Mouse (Mus musculus) thymus, adult 2 months (tissue): ENCODE measurements around the gene Cnpy4. TPM values are rescaled to one million over a fixed set of nuclear protein-coding genes. Genes with fewer than 3 reads are reported as not detected.

Source experiments
- DNase-seq: peaks from one replicate; pipeline ENCODE4 v3.0.0; 2021
- H3K27ac ChIP-seq: fragments of 200-500 bp; 2 replicates; pipeline ENCODE4 v1.5.1; 2012; ENCODE audit warnings: low read length, control low read depth; ENCODE audit not compliant: control insufficient read depth, insufficient read depth
- H3K27me3 ChIP-seq: fragments of 200-500 bp; 2 replicates; pipeline ENCODE4 v1.6.1; 2012; ENCODE audit warnings: mild to moderate bottlenecking, low read length, moderate library complexity, mixed read lengths; ENCODE audit not compliant: control insufficient read depth, insufficient read depth
- H3K36me3 ChIP-seq: fragments of 200-500 bp; 2 replicates; pipeline ENCODE4 v1.6.1; 2012; ENCODE audit warnings: mild to moderate bottlenecking, low read length, moderate library complexity; ENCODE audit not compliant: control insufficient read depth, insufficient read depth
- H3K4me1 ChIP-seq: fragments of 200-500 bp; replicated peaks from 2 replicates; pipeline ENCODE4 v1.6.1; 2012; ENCODE audit warnings: low read length; ENCODE audit not compliant: control insufficient read depth, insufficient read depth
- H3K4me3 ChIP-seq: fragments of 200-500 bp; 2 replicates; pipeline ENCODE4 v1.5.1; 2012; ENCODE audit warnings: mild to moderate bottlenecking, low read length, control low read depth, moderate library complexity; ENCODE audit not compliant: control insufficient read depth, insufficient read depth
- CTCF ChIP-seq: fragments of 200-500 bp; IDR thresholded peaks from 2 replicates; pipeline ENCODE4 v1.5.1; 2012; ENCODE audit warnings: mild to moderate bottlenecking, control low read depth, low read length, moderate library complexity, borderline replicate concordance; ENCODE audit not compliant: control insufficient read depth, poor library complexity, insufficient read depth; ENCODE audit errors: extremely low read depth
- POLR2A ChIP-seq: fragments of 200-500 bp; IDR thresholded peaks from 2 replicates; pipeline ENCODE4 v1.6.1; 2012; ENCODE audit warnings: mild to moderate bottlenecking, low read length, control low read depth, moderate library complexity; ENCODE audit not compliant: control insufficient read depth, poor library complexity, insufficient read depth; ENCODE audit errors: extremely low read depth
- WGBS: fragments of 180-500 bp; shearing (Covaris S2); methylation state at CpG from one replicate; pipeline ENCODE4 v1.1.7; 2018; 5-methylcytosine and 5-hydroxymethylcytosine counted together
- polyA plus RNA-seq: library from polyadenylated mRNA; depleted of rRNA; stranded (reverse); fragments of >200 nt; gene quantifications from 2 replicates; pipeline ENCODE4 v1.2.3, GENCODE M21; 2012; rRNA removed

The Cnpy4 gene
- 8.9 and 9.2 TPM in 2 replicates for polyA plus RNA-seq

DNA sequence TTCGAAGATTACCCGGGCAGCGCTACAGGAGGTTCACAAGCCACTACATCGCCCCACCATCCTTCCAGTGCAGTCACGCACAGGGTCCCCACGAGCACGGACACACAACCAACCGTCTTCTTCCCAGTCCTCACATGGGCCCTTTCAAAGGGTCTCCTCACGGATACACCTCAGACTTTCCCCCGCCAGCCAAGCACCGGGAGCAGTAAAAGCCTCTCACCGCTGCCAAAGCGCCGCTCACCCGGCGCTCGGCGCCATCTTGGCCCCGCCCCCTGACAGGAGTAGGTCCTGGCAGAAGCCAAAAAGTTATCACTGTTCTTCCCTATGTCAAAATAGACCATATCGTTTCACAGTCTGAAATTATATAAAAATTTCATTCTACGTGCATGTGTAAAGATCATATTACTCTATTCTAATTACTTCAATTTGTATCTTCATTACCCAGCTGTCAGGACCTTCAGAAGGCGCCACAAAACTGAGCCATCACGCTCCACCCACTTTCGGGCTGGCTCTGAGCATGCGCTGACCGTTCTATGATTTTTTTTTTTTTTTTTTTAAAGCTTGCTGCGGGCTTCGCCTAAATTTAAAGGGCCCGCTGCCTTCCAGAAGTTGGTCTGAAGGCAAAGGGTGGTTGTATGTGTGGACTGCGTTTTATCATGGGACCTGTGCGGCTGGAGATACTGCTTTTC, at the start of gene Cnpy4, which contains the start of gene Taf6:
Gene Cnpy4, plus strand, starts transcription at position 536 of the 689 bp plus-strand sequence.
Gene Taf6, minus strand, starts transcription at position 502 of the 689 bp plus-strand sequence.
- peak; percentile 83 for DNase-seq
- H3K27ac ChIP-seq: peak within 1 kb of the TSS; percentile 71; the same call in 1 of the 2 replicates
- H3K4me1 ChIP-seq: peaks cover 5% of the 10 kb centered on the region; the same call in 1 of the 2 replicates
- TF ChIP-seq CTCF (0 out of 2 replicates have a peak, but pooled peaks have one; percentile 34), POLR2A (peak; percentile 98)
- no peaks in the 10 kb centered on the region for H3K27me3 ChIP-seq
- H3K36me3 ChIP-seq: peaks cover 2% of the 10 kb centered on the region
- H3K4me3 ChIP-seq: peak within 1 kb of the TSS; percentile 100
- under 1% methylated on average over 31 of the region's 31 CpGs for WGBS

DNA sequence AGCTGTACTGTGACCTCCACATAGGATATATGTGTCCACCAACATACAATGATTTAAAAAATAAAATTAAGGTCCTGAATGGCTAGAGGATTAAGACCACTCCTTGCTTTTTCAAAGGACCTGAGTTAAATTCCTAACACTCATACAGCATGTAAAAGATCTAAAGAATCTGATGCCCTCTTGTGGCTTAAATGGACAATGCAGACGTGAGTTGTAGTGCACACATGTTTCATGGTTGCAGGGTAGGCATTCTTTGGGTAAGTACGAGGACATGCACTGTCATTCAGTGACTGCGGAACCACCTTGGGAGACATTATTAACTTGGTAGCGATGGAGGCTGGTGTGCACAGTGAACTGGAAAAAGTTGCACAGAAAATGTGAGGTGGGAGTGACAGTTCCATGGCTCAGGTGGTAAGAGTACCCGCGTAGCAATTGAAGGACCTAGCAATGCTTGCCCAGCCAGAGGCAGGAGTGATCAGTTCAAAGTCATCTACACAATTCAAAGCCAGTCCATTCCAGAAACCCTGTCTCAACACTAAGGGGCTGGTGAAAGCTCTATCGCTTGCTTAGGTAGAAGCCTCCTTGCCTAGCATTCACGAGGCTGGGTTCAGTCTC, 49.2 kb upstream of the Cnpy4 start:
- H3K27ac ChIP-seq: no peak overlapping the region
- peak; percentile 53 for DNase-seq

DNA sequence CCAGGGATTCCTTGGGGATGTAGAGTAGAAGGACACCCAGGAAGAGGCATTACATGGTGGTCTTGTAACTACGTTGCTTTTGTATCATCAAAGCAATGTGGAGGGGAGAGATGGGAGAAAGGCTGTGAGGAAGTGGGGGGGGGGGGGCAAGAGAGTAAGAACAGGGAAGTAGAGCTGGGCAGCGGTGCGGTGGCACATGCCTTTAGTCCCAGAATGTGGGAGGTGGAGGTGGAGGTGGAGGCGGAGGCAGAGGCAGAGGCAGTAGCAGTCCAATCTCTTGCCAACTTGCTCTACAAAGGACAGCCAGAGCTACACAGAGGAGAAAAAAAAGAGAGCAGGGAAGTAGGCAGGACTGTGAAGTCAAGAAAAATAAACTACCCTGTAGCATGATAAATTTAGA, 48.7 kb upstream of the Cnpy4 start:
- Histone ChIP-seq H3K27me3 (no peaks in the 10 kb centered on the region), H3K4me1 (no peaks in the 10 kb centered on the region), H3K4me3 (no peak overlapping the region), H3K36me3 (peaks cover 16% of the 10 kb centered on the region), H3K27ac (no peak overlapping the region)
- TF ChIP-seq POLR2A (no peak), CTCF (no peak)
- WGBS: 30% methylated on average over 4 of the region's 4 CpGs
- no peak for DNase-seq

More for the DNA sequence above, 49.2 kb upstream of the Cnpy4 start:
- Histone ChIP-seq H3K27me3 (no peaks in the 10 kb centered on the region), H3K36me3 (peaks cover 19% of the 10 kb centered on the region), H3K4me3 (no peak overlapping the region), H3K4me1 (no peaks in the 10 kb centered on the region)
- 44% methylated on average over 8 of the region's 8 CpGs for WGBS
- TF ChIP-seq CTCF (no peak), POLR2A (no peak)

DNA sequence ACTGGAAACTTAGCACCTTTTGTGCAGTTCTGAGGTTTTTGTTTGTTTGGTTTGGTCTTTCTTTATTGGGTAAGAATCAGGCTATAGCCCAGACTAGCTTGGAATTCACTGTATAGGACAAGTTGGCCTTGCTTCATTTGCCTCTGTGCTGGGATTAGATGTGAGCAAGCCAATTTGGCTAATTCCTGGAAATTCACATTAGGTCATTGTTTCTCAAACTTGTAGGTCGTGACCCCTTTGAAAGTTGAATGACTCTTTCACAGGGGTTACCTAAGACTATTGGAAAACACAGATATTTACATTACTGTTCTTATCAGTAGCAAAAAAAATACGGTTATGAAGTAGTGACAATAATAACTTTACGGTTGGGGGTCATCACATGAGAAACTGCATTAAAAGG, 32.9 kb upstream of the Cnpy4 start:
- DNase-seq: no peak
- WGBS: 90% methylated on average over 3 of the region's 3 CpGs
- Histone ChIP-seq H3K4me1 (no peaks in the 10 kb centered on the region; the same call in 1 of the 2 replicates), H3K4me3 (no peak overlapping the region), H3K27ac (no peak overlapping the region), H3K27me3 (no peaks in the 10 kb centered on the region), H3K36me3 (peaks cover 17% of the 10 kb centered on the region)
- TF ChIP-seq POLR2A (no peak), CTCF (no peak)

DNA sequence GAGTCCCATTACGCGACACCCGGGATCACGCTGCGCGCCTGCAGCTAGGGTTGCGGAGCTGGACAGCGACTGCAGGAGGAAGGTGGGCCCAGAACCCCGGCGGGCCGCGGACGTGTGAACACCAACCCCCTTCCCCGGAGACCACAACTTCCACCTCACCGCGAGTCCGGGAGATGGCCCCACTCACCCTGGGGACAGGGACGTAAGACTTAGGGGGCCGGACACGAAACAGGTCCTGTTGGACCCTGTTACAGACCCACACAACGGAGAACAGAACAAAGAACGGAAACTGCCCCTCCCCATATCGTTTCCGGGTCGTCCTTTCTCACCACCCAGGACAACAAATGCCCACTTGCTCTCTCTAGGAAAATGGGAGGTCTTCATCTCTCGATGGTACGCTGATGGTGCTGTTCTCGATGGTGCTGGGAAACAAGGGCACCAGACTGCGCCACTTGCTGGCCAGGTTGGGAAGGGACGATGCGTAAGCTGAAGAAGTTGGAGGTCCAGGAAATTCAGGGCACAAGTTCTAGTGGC, 31.8 kb upstream of the Cnpy4 start, which contains the start of gene Zfp113:
Gene Zfp113, minus strand, starts transcription at position 302 of the 534 bp plus-strand sequence.
- WGBS: under 1% methylated on average over 31 of the region's 31 CpGs
- H3K27ac ChIP-seq: peak within 1 kb of the TSS; percentile 33
- H3K4me3 ChIP-seq: peak within 1 kb of the TSS; percentile 85
- peaks cover 13% of the 10 kb centered on the region for H3K36me3 ChIP-seq
- TF ChIP-seq CTCF (peak; percentile 75; the same call in 1 of the 2 replicates), POLR2A (no peak)
- peak; percentile 91 for DNase-seq
- H3K4me1 ChIP-seq: no peaks in the 10 kb centered on the region; the same call in 1 of the 2 replicates
- H3K27me3 ChIP-seq: no peaks in the 10 kb centered on the region

DNA sequence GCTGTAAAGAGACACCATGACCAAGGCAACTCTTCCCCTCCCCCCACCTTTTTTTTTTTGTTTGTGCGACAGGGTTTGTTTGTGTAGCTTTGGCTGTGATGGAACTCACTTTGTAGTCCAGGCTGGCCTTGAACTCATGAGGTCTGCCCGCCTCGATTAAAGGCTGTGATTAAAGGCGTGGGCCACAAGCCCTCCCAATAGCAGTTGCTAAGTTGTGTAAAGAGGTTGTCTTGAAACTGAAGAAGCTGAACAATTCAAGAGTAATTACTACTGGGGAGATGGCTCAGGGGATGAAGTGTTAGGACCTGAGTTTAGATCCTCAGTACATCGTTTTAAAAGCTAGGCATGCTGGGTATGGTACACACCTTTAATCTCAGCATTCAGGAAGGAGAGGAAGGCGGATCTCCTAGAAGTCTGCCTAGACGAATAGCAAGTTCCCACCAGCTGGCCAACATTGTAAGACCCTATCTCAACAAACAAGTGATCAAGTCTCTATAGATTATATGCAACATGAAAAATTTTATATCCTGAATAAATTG, 27.0 kb upstream of the Cnpy4 start:
- H3K36me3 ChIP-seq: peaks cover 24% of the 10 kb centered on the region
- H3K27me3 ChIP-seq: no peaks in the 10 kb centered on the region
- H3K27ac ChIP-seq: no peak overlapping the region
- TF ChIP-seq POLR2A (no peak), CTCF (no peak)
- no peak for DNase-seq
- whole genome bisulfite sequencing: 64% methylated on average over 7 of the region's 7 CpGs
- peaks cover 4% of the 10 kb centered on the region for H3K4me1 ChIP-seq
- no peak overlapping the region for H3K4me3 ChIP-seq
